Comparison of ENCODE assay signal across 8 mouse cellular contexts in the genomic region with DNA sequence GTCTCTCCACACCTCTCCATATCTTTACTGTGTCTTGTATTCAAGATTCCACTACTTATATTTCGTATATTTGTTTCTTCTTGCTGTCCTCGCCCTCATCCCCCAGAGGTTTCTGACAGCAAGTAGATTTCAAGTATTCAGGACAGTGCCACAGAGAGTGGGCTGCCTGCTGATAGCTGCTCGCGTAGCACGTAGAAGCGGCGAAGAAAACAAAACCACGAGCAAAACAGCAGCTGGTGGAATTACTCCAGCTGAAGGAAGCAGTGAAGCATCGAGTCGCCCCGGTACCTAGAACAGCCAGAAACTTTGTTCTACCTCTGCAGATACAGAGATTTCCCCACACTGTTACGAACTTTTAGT. TPM values are rescaled to one million over a fixed set of nuclear protein-coding genes. Genes with fewer than 3 reads are reported as not detected.
A peak's percentile ranks its signal among the peaks of the same experiment; 100 is the strongest.
DNase-seq lines count a peak whose midpoint lies in the region; ATAC-seq and TF ChIP-seq lines count a peak whose summit lies in the region.

No protein-coding gene starts in this region.

- peak overlapping the region; percentile 90 for H3K27ac ChIP-seq in kidney, embryonic 14.5 days (ENCODE audit: low read depth, low read length)
- H3K27ac ChIP-seq in ES-Bruce4 (ENCODE audit: insufficient read depth, low read length) = no peak overlapping the region; the same call in 1 of the 2 replicates
- H3K27ac ChIP-seq in hindbrain, embryonic 14.5 days = peak overlapping the region; percentile 85
- H3K27ac ChIP-seq in liver, embryonic 15.5 days (replicated peaks) = peak overlapping the region; percentile 86
- H3K27ac ChIP-seq in stomach, embryonic 16.5 days (ENCODE audit: low read length) = peak overlapping the region; percentile 90

- peaks cover 13% of the 10 kb centered on the region for H3K36me3 ChIP-seq in kidney, embryonic 14.5 days (ENCODE audit: control insufficient read depth, insufficient read depth, low read length)
- no peaks in the 10 kb centered on the region; the same call in 1 of the 2 replicates for H3K36me3 ChIP-seq in ES-Bruce4 (ENCODE audit: control insufficient read depth, insufficient read depth, low read length, poor library complexity, severe bottlenecking)
- H3K36me3 ChIP-seq in hindbrain, embryonic 14.5 days (replicated peaks; ENCODE audit: control insufficient read depth, insufficient read depth) = peaks cover 18% of the 10 kb centered on the region
- H3K36me3 ChIP-seq in liver, embryonic 15.5 days (replicated peaks) = peaks cover 10% of the 10 kb centered on the region
- peaks cover 7% of the 10 kb centered on the region for H3K36me3 ChIP-seq in stomach, embryonic 16.5 days (ENCODE audit: control insufficient read depth, insufficient read depth, low read length)

- peak overlapping the region; percentile 78 for H3K9ac ChIP-seq in kidney, embryonic 14.5 days (ENCODE audit: low read depth, low read length)
- peak overlapping the region; percentile 73 for H3K9ac ChIP-seq in ES-Bruce4 (ENCODE audit: low read depth, poor library complexity, severe bottlenecking)
- H3K9ac ChIP-seq in hindbrain, embryonic 14.5 days = peak overlapping the region; percentile 70
- H3K9ac ChIP-seq in liver, embryonic 15.5 days = peak overlapping the region; percentile 75
- peak overlapping the region; percentile 82 for H3K9ac ChIP-seq in stomach, embryonic 16.5 days (ENCODE audit: low read length)

- no peak for ATAC-seq in kidney, embryonic 14.5 days (ENCODE audit: low FRiP score, low TSS enrichment)
- peak; percentile 42 for ATAC-seq in common myeloid progenitor, adult 5-6 weeks (replicated peaks; ENCODE audit: low read depth, poor library complexity, severe bottlenecking)
- no peak; the same call in 1 of the 2 replicates for ATAC-seq in hindbrain, embryonic 14.5 days (ENCODE audit: low FRiP score)
- ATAC-seq in liver, embryonic 15.5 days (ENCODE audit: insufficient read depth) = no peak
- peak; percentile 31; the same call in 1 of the 2 replicates for ATAC-seq in stomach, embryonic 16.5 days (ENCODE audit: insufficient read depth, low FRiP score)

- TF ChIP-seq EP300 in ES-Bruce4 (IDR thresholded peaks at IDR 0.05; ENCODE audit: insufficient read depth, low read depth, low read length) = no peak

- 24% methylated on average over 12 of the region's 12 CpGs for WGBS in kidney, embryonic 14.5 days
- 16% methylated on average over 12 of the region's 12 CpGs for WGBS in hindbrain, embryonic 14.5 days
- WGBS in liver, embryonic 15.5 days (ENCODE audit: insufficient replicate concordance) = 10% methylated on average over 12 of the region's 12 CpGs
- 18% methylated on average over 12 of the region's 12 CpGs for WGBS in stomach, embryonic 16.5 days

- peaks cover 10% of the 10 kb centered on the region; the same call in 1 of the 2 replicates for H3K4me1 ChIP-seq in kidney, embryonic 14.5 days (ENCODE audit: control insufficient read depth, insufficient read depth, low read length)
- no peaks in the 10 kb centered on the region for H3K4me1 ChIP-seq in ES-Bruce4 (ENCODE audit: control insufficient read depth, insufficient read depth, low read length)
- H3K4me1 ChIP-seq in hindbrain, embryonic 14.5 days (replicated peaks; ENCODE audit: control insufficient read depth, insufficient read depth, low read length) = peaks cover 22% of the 10 kb centered on the region
- peaks cover 24% of the 10 kb centered on the region for H3K4me1 ChIP-seq in liver, embryonic 15.5 days (replicated peaks)
- peaks cover 8% of the 10 kb centered on the region for H3K4me1 ChIP-seq in stomach, embryonic 16.5 days (ENCODE audit: control insufficient read depth, insufficient read depth, low read length)

- H3K9me3 ChIP-seq in kidney, embryonic 14.5 days (ENCODE audit: control insufficient read depth, low read length) = no peaks in the 10 kb centered on the region
- H3K9me3 ChIP-seq in ES-Bruce4 (replicated peaks; ENCODE audit: control insufficient read depth, insufficient read depth, low read length, poor library complexity, severe bottlenecking) = no peaks in the 10 kb centered on the region
- no peaks in the 10 kb centered on the region for H3K9me3 ChIP-seq in hindbrain, embryonic 14.5 days (ENCODE audit: control insufficient read depth, low read length)
- no peaks in the 10 kb centered on the region for H3K9me3 ChIP-seq in liver, embryonic 15.5 days (replicated peaks)
- H3K9me3 ChIP-seq in stomach, embryonic 16.5 days (replicated peaks; ENCODE audit: control insufficient read depth, low read length) = no peaks in the 10 kb centered on the region

- TF ChIP-seq POLR2A in ES-Bruce4 (IDR thresholded peaks at IDR 0.05; ENCODE audit: insufficient read depth, low read length) = no peak

- DNase-seq in kidney, adult 9 months = no peak
- DNase-seq in hindbrain, embryonic 14.5 days (ENCODE audit: low spot score) = no peak
- DNase-seq in natural killer cell, adult 2 months (ENCODE audit: low spot score in 2 of 2) = no peak

- H3K27me3 ChIP-seq in kidney, embryonic 14.5 days (ENCODE audit: control insufficient read depth, insufficient read depth, low read length) = no peaks in the 10 kb centered on the region; the same call in 1 of the 2 replicates
- H3K27me3 ChIP-seq in ES-Bruce4 (ENCODE audit: control insufficient read depth, insufficient read depth, low read length, poor library complexity, severe bottlenecking) = no peaks in the 10 kb centered on the region
- no peaks in the 10 kb centered on the region for H3K27me3 ChIP-seq in hindbrain, embryonic 14.5 days (ENCODE audit: control insufficient read depth, insufficient read depth, low read length)
- H3K27me3 ChIP-seq in liver, embryonic 15.5 days = peaks cover 15% of the 10 kb centered on the region; the same call in 1 of the 2 replicates
- H3K27me3 ChIP-seq in stomach, embryonic 16.5 days (ENCODE audit: control insufficient read depth, insufficient read depth, low read length) = no peaks in the 10 kb centered on the region

- peak overlapping the region; percentile 83 for H3K4me3 ChIP-seq in kidney, embryonic 14.5 days (ENCODE audit: low read length)
- peak overlapping the region; percentile 87 for H3K4me3 ChIP-seq in ES-Bruce4 (ENCODE audit: low read depth, low read length)
- H3K4me3 ChIP-seq in hindbrain, embryonic 14.5 days (replicated peaks; ENCODE audit: low read length) = peak overlapping the region; percentile 53
- H3K4me3 ChIP-seq in liver, embryonic 15.5 days (replicated peaks) = peak overlapping the region; percentile 90
- H3K4me3 ChIP-seq in stomach, embryonic 16.5 days (replicated peaks; ENCODE audit: low read length) = peak overlapping the region; percentile 75

- H3K4me2 ChIP-seq in kidney, embryonic 14.5 days (replicated peaks; ENCODE audit: low read depth, low read length) = peak overlapping the region; percentile 90
- H3K4me2 ChIP-seq in hindbrain, embryonic 14.5 days (replicated peaks) = peak overlapping the region; percentile 90
- H3K4me2 ChIP-seq in liver, embryonic 15.5 days = peak overlapping the region; percentile 87
- peak overlapping the region; percentile 88 for H3K4me2 ChIP-seq in stomach, embryonic 16.5 days (ENCODE audit: low read depth, low read length)

- no peak for TF ChIP-seq CTCF in ES-Bruce4 (IDR thresholded peaks at IDR 0.05; ENCODE audit: low read depth, low read length)

RNA-seq across cellular contexts. Expression of gene Exoc3, which starts 0.4 kb away (rescaled TPM):
- 65.8 and 83.2 TPM in 2 replicates for polyA plus RNA-seq in kidney, embryonic 14.5 days (2014; fragmentation: Nextera tagmentation; extraction: Ambion mirVana)
- 48.9 and 55.8 TPM in 2 replicates for polyA plus RNA-seq in ES-Bruce4 (2011; ENCODE audit: insufficient read depth, insufficient read length, low read depth, missing spikeins)
- 38.2 and 40.0 TPM in 2 replicates for total RNA-seq in common myeloid progenitor, adult 5-6 weeks (2017)
- 125 and 133 TPM in 2 replicates for polyA plus RNA-seq in hindbrain, embryonic 14.5 days (2014; fragmentation: Nextera tagmentation; extraction: Ambion mirVana)
- polyA plus RNA-seq in liver, embryonic 15.5 days (2015; fragmentation: Nextera tagmentation; extraction: Ambion mirVana) = 23.7 and 24.0 TPM in 2 replicates
- 53.5 and 60.5 TPM in 2 replicates for polyA plus RNA-seq in stomach, embryonic 16.5 days (2015; fragmentation: Nextera tagmentation; extraction: Ambion mirVana)

Comparison
In these comparisons a context has a peak if more than half of its experiments do, and no peak if none do; other contexts are left out.
1. ATAC-seq: peak in common myeloid progenitor, adult 5-6 weeks (single experiment) and stomach, embryonic 16.5 days (single experiment); none in kidney, embryonic 14.5 days (single experiment), hindbrain, embryonic 14.5 days (single experiment) and liver, embryonic 15.5 days (single experiment).
2. Peak in every context shown above with its lines, with median percentiles within 50 percentile points of each other: H3K4me2 ChIP-seq, H3K4me3 ChIP-seq and H3K9ac ChIP-seq.